Mouse (Mus musculus) heart, postnatal 10 days (tissue): ENCODE results near the gene Hacd3. TPM values are rescaled to one million over a fixed set of nuclear protein-coding genes. Genes with fewer than 3 reads are reported as not detected.
A peak's percentile ranks its signal among the peaks of the same experiment; 100 is the strongest.
"Not testable (repeated sequence)": the region's sequence is repeated elsewhere in the genome, so short reads cannot be mapped to it uniquely, and the experiment has no call there.

ENCODE experiments used
- DNase-seq, 2 experiments: peaks; one replicate each; pipeline ENCODE4 v3.0.0; 2021
- intact Hi-C: fragments of 180-260 bp; cut with DNase I; formaldehyde crosslinking; loops from one replicate; pipeline ENCODE4 v1.15.1; 2025
- total RNA-seq, 2 experiments: library from RNA; stranded (reverse); gene quantifications; 2 replicates each; pipeline ENCODE4 v1.2.3; 2021

Hacd3 gene
- total RNA-seq: 10 to 100 TPM; 19.3 to 22.2 TPM

DNA sequence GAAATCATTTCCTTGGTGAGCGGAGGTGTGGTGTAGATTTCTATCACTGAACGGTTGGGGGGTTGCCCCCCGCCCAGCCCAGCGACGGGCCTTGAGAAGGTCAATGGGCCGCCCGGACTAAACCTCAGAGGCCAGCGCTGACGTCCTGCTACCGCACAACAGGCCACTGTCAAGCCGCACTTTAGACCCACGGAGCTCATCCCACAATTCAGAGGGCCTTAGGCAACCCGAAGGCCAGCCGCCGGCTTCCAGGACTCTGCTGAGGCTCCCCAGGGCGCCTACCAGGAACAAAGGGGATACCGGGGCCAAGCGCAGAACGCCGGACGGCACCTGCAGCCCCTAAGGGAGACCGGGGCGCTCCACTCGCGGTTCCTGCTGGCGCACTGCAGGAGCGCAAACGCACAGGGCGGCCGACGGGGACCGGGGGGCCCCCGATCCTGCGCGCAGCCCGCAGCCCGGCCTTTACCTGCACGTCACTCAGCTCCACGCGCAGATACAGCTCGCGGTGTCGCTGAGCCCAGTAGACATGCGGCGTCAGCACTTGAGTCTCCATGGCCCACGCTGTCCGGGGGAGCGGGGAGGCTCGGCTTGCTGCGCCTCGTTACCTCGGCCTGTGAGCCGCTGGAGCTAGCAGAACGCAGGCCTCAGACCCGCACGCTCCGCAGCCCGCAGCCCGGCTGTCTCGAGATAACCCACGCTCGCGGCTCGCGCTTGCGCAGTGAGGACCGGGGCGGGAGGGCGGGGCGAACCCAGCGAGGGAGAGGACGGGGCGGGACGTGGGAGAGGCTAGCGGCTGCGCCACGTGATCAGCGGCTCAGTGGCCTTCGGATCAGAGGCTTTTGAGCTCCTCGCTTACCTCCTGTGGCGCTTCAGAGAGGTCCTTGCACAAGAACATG, at the start of gene Hacd3:
TSS of gene Hacd3 (minus strand) at position 703 of the 896 bp plus-strand sequence.
- intact Hi-C loops: no loop called here
- DNase-seq: peak; percentile 90 to 91

DNA sequence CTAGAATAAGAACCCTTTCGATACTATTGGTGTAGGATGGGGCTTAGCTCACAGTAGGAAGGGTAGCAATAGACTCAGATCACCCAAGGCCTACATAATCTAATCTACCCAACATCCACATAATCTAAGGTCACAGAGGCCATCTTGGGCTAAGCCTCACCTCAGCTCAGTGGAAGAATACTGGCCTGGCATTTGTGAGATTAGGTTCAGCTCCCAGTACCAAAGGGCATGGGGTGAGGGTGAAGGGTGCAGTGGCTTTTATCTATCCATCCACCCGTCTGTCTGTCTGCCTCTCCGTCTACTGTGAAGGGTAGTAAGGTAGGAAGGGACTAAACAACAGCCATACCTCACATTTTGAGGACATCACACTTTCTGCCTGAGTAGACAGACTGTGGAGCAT, 49.1 kb upstream of the Hacd3 start:
- no peak for DNase-seq
- intact Hi-C loops: no loop called here

DNA sequence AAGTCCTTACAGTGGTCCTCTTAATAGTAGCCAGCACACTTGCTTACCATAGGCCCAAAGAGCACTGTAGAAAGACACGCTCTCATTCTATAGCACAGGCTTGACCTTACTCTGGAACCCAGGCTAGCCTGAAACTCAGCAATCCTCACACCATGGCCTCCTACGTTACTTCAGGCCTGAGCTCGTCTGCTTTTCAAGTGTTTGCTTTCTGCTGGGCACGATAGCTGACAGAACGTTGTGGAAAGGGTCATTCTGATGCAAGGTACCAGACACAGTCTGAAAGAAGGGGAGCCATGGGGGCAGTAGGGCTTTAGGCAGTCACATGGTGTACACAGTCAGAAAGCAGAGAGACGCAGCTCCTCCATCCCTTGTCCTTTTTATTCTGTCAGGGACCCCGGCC, 42.8 kb upstream of the Hacd3 start:
- DNase-seq: no peak
- intact Hi-C loops: no loop called here

DNA sequence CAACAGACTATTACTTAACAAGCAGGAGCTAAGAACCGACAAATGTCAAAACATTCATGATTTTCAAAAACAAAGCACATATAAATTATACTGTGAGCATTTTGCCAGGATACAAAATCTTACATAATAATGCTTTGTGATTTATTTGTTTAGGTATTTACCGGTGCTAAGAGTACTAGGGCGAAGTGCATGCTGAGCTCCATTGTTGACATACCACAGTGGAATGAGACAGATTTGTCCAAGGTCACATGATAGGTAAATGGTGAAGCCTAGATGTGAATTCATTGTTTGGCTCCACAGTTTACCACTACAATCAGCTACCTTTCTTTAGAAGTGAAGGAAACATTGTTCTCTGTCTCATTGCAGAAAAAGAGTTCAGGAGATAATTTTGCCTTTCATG, 29.5 kb upstream of the Hacd3 start:
- DNase-seq: no peak
- intact Hi-C loops: no loop called here

DNA sequence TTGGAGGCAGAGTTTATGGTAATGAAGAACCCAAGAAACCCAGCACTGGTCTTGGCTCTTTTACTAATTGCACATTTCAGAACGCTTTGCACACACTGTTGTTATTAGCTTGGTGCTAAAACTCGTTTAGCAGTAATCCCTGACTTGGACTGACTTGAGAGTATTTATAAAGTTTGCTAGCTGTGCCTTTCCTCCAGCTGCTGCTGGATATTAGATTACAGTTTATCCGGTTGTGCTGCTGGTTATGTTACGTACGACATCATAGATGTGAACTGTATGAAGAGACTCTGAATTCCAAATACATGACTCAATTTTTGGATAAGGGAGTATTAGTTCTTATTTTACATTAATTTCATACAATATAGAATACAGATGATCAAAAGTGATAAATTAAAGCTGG, 27.9 kb upstream of the Hacd3 start:
- intact Hi-C loops: no loop called here
- DNase-seq: no peak

DNA sequence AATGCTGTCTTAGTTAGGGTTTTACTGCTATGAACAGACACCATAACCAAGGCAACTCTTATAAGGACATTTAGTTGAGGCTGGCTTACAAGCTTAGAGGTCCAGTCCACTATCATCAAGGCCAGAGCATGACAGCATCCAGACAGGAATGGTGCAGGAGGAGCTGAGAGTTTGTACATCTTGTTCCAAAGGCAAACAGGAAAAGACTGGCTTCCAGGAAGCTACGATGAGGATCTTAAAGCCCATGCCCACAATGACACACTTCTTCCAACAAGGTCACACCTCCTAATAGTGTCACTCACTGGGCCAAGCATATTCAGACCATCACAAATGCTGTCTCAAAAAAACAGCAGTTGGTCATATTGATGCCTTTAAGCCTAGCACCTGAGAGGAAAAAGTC, 25.5 kb upstream of the Hacd3 start:
- DNase-seq: no peak
- intact Hi-C loops: no loop called here

DNA sequence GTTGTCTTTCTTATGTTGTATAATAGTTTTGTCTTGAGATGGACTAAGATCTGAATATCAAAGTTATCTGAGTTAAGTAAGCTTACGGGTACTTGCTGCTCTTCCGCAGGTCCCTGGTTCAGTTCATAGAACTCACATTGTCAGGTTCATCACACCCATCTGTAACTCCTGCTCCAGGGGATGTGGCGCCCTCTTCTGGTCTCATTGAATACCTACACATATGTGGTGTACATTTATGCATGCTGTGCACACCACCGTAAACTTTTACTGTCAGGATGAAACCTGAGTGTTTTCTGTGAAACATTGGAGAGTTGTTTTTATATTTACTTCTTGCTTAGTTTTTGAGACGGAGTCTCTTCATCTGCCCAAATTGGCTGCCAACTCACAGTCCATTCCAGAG, 19.9 kb upstream of the Hacd3 start:
- DNase-seq: no peak
- intact Hi-C loops: no loop called here

DNA sequence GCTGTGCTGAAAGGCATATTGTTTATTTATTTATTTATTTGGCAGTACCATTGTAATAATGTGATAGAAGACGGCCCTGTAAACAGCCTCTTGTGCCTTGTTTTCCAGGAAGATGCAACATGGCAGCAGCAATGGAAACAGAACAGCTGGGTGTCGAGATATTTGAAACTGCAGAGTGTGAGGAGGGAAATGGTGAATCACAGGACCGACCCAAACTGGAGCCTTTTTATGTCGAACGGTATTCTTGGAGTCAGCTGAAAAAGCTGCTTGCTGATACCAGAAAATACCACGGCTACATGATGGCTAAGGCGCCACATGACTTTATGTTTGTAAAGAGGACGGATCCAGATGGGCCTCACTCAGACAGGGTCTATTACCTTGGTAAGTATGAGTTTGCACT, 15.4 kb upstream of the Hacd3 start:
- intact Hi-C loops: no loop called here
- no peak for DNase-seq

DNA sequence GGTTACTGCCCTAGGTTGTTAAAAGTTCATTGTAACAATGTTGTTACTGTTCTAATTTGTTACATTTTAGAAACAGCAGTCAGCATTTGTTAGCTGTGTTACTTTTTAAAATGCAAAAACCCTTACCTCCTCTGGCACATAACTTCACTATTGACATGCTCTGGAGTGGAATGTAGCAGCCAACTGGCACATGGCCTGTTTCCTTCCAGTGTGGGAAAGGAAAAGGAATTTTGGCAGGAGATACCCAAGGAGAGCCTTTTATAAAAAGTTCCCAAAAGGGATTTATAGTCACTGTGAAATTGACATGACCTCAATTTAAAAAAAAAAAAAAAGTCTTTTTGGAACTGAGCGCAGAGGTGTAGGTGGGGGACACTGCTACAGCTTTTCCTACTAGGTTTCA, 15.0 kb upstream of the Hacd3 start:
- DNase-seq: peak; percentile 73 to 78
- intact Hi-C loops: no loop called here

DNA sequence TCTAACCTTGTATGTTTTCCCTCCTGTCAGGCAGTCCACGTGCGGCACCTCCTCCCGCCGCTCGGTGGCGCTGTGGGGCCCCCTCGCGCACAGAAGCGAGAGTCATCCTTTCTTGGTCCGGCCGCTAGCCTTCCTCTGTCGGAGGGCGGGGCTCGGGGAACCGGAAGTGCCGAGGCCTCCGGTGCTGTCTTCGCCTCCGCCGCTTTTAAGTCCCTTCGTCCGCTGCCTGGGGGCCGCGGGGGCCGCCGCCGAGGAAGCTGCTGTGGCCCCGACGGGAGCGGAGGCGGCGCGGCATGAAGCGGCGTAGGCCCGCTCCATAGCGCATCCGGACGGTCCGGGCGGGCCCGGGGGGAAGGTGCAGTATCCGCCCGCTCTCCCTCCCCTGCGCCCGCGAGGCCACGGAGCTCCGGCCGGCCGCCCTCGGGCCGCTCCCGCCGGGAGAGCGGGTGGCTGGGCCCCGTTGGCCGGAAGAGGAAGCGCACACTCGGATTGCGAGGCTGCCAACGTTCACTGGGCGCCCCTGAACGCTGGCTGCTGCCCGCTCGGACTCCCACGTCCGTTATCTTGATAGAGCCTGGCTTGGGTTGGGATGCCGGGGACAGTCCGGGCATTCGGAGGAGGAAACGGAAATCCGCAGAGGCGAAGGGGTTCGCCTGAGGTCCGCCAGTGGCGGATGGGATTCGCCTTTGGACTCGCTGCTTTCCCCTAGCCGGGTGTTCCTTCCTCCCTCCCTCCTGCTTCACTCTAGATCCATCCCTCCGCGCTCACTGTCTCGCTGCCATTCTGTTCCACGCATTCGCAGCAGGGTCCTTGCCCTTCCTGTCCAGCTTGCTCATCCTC, 11.0 kb upstream of the Hacd3 start, which contains the start of gene Dpp8:
TSS of gene Dpp8 (plus strand) at position 146 of the 840 bp plus-strand sequence.
- peak; percentile 96 for DNase-seq
- intact Hi-C loops: no loop called here

DNA sequence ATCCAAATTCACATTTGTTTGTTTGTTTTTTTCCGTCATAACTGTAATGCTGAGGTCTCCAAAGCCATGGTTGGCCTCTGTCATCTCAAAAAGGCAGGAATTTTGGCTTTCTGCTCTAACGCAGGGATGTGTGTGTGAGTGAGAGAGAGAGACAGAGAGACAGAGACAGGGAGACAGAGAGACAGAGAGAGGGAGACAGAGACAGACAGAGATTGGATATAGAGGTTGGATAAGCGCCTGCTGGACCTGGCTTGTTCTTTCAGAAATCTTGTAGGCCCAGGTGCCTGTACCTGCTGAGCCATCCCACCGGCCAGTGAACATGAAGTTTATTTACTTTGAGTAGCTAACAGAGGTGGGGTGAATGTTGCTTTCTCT, 10.4 kb upstream of the Hacd3 start:
- intact Hi-C loops: no loop called here
- no peak for DNase-seq

DNA sequence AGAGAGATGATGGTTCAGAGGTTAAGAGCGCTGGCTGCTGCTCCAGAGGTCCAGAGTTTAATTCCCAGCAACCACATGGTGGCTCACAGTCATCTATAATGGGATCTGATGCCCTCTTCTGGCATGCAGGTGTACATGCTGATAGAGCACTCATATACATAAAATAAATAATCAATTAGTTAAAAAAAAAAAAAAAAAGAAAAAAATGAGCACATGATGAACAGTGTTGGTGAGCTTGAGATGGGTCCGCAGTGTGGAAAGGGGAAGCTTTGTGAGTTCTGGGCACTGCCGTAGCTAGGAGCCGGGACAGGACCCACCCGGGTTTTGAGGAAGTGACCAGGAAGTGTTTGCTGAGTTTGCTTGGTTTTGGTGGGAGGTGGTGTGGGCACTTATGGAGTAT, 9.9 kb upstream of the Hacd3 start:
- intact Hi-C loops, DNase-seq: not testable (repeated sequence)

DNA sequence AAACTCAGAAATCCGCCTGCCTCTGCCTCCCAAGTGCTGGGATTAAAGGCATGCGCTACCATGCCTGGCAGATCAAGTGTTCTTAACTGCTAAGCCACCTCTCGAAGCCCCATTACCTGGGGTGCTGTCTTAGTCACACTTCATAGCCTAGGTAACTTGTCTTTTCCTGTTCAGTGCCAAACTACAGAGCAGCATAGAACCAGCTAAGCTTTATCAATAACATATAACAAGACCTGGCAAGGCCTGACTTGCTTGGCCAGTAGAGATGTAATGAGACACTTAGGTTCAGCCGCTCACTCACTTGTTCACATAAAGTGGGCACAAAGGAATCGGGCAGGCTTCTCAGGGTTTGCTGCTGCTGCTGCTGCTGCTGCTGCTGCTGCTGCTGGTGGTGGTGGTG, 6.8 kb upstream of the Hacd3 start:
- intact Hi-C loops: no loop called here
- DNase-seq: no peak

DNA sequence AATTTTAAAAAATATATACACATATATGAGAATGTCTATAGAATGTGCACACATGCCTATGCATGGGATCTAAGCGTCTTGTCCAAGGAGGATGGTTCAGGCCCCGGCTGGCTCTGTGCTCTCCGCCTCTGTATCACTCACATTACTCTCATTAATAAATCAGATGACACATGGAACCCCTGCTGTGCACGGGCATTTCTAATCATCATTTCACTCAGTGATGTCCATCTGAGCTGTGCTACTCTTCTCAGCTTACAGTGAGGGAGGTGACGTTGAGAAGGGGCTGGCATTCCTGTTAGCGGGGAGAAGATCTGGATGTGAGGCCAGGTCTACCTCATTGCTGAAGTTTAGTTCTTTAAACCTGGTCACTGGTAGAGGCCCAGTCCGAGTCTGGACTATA, 5.7 kb upstream of the Hacd3 start:
- no peak for DNase-seq
- intact Hi-C loops: no loop called here

DNA sequence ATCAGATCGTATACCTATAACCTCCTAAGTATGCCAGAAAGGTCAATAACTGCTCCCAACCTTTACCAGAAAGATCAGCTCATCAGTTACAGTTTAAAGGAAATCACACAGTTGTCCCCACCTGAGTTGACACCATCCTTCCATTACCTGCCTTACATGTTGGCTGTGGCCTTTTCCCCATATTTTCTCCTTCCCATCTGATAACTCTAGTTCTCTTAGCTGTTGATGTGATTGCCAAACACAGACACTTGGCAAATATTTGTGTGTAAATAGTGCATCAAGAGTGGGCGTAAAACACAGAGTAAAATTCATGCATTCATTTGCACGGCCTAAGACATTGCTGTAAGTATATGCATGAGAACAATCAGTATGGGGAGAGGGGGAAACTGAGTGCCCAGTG, 2.0 kb upstream of the Hacd3 start:
- intact Hi-C loops: no loop called here
- no peak for DNase-seq

DNA sequence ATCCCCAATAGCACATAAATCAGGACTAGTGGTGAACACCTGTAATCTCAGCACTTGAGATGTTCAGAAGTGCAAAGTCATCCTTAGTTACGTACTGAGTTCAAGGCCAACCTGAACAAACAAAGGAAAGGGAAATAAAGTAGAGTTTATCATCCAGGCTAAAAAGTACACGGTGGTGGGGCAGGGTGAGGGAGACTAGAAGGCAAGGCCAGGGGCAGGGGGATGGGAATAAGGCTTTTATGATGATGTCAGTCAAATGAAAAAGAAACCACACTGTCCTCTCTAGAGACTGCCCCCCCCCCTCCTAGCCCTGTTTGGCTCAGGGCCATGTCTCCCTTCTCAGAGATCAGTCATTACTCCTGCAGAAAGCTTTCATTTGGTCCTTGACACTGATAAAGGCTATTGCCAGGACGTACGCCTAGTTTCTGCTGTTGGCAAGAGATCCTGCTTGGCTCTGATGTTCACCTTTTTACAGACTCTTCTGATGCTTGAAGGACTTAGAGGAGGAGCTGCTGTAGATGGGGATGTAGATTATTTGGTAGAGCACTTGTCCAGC, 1.2 kb upstream of the Hacd3 start:
- intact Hi-C loops: no loop called here
- no peak for DNase-seq

DNA sequence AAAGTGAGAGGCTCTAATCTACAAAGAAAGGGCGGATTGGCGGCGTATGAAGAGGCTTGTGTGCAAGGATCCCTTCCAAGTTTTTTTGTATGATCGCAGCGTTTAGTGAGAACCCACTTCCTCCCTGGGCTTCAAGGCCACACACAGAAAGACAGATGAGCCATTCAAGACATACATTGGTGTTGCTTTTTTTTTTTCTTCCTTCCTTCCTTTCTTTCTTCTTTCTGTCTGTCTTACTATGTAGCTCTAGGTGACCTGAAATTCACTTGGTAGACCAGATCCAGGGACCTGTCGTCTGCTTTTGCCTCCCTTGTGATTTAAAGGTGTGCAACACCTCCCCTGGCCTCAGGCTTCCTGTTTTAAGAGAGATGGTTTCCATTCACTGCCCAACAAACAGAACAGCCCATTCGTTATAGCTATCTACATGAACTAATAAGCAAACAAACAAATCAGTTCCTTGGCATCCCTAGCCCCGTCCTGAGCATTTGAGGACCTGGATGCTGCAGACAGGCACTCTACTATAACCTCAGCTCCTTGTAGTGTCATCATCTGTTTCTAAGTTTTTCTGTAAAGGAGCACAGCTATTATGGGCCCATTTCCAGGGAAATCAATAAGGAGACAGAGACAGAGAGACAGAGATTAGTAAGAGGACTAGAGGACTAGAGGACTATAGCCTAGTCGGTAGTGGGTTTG, 540 bp upstream of the Hacd3 start:
- intact Hi-C loops: no loop called here
- DNase-seq: no peak

DNA sequence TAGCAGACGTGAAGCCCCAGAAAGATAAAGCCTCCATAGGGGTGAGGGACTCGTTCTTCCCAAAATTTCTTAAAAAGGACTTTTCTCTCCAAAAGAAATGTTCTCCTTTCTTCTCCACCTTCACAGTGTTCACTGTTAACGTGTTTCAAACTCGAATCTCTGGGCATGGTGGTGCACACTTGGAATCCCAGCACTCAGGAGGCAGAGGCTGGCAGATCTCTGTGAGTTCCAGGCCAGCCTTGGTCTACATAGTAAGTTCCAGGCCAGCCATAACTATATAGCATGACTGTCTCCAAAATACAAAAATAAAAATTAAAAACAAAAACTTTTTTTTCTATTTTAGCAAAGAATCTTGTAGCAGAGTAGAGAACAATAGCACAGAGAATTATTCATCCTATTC, 1.4 kb downstream of the Hacd3 start:
- intact Hi-C loops: no loop called here
- DNase-seq: no peak

DNA sequence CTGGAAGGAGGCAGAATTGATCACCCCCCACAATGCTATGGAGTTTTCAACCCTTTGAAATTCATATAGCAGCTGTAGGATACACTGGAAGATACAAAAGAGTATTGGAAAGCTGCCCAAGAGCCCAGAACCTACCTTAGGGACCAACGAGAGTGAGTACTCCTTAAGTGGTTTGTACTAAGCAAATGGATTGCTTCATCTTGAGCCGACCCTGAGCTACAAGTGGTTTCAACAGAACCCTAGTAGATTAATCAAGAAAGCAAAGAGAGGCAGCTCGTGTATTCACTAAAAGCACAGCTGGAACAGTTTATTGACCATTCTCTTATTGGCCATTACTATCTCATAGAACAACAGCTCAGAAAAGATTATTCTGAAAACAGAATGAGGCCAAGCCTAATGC, 2.3 kb downstream of the Hacd3 start:
- DNase-seq: no peak
- intact Hi-C loops: no loop called here

DNA sequence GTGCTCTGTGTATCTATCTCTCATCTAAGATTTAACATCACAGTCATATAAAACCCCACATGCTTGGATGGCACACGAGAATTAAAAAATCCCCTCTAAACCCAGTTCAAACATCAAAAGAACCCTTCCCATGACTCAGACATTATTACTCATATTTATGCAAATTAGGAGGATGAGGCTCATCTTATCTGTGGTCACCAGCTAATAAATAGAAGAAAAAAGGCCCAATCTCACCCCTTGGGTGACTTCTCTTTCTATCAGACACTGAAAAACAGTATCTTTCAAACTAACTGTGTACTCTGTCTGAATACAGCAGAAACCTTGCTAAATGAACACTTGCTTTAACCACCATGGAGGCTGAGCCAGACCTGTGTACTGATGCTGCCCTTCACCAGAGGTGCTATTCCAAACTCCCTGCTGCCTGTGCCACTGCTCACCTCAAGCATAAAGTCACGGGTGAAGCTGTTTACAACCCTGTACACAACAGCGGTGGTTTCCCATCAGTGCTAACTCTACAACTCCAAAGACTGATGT, 2.8 kb downstream of the Hacd3 start:
- intact Hi-C loops: no loop called here
- DNase-seq: no peak

DNA sequence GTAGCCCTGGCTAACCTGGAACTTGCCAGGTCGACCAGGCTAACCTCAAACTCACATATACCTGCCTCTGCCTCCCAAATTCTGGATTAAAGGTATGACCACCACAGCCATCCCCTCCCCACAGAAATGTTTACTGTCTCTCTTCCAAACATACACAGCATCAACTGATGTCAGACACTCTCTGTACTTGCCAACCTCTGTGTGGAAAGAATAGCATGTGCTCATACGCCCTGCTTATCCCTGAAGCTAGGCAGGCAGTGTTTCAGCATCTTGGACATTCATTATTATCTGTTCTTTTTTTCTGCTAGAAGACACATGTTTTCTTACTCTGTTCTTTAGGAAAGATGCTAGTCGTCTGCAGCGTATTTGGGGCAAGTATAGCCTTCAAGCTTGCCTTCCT, 3.6 kb downstream of the Hacd3 start:
- DNase-seq: no peak
- intact Hi-C loops: no loop called here
